Mouse (Mus musculus) MEL-GATA-1-ER (cell line): Measurements from ENCODE around the gene Dlg3.

Source experiments
- DNase-seq: peaks from one replicate; pipeline ENCODE4 v3.0.0-alpha.2; 2012; ENCODE audit warnings: low read depth; ENCODE audit errors: extremely low read depth

The Dlg3 gene

GRCm38 (mm10) chrX:100797370-100797769 lies 29.8 kb downstream of the Dlg3 start:
- DNase-seq, result no peak

DNA sequence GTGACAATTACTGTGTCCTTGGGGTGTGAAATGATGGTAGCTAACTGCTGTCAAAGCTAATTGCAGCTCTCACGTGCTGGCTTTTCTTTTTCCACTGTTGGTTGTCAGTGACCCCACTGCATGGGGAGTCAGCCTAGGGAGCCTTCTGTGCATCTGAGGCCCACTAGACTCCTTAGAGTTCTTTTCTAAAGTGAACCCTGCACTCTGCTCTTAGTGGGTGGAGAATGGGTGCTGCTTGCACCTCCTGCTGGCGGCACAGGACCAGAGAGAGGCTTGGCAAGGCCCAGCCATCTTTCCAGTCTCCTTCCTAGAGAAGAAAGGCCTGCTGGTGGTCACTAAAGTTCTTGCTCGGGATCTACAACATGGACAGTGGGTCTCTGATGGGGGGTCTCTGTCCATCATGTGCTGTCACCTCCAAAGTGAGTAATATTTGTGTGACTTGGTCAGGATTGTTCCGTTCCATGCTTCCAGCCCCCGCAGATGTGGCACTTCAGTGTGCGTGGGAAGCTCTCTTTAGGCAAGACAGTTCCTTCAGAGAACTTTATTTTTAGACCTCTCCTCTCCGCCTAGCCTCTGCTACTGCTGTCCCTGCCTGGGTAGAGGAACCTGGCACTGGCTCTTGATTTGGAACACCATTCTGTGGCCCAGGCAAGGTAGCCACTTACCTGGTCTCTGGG lies 30.5 kb downstream of the Dlg3 start:
- DNase-seq, result no peak

DNA sequence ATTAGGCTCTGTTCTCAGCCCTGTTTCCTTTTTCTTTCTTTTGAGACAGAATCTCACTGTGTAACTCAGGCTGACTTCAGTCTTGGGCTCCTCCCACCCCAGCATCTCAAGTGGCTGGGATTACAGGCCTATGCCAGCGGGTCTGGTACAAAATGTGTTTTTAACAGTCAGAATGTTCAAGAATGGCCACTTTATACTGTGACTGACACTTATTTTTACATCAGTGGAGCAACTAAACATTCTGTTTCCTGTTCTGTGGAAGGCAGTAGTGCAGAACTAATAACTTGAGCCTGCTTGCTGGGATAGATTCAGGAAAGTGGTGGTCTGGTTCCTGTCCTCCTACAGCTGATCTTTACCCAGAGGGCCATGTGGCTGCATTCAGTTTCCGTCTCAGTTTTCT lies 33.1 kb downstream of the Dlg3 start:
- no peak for DNase-seq

- no peak for DNase-seq
Measured at GRCm38 (mm10) chrX:100802034-100802433, 34.5 kb downstream of the Dlg3 start.

DNA sequence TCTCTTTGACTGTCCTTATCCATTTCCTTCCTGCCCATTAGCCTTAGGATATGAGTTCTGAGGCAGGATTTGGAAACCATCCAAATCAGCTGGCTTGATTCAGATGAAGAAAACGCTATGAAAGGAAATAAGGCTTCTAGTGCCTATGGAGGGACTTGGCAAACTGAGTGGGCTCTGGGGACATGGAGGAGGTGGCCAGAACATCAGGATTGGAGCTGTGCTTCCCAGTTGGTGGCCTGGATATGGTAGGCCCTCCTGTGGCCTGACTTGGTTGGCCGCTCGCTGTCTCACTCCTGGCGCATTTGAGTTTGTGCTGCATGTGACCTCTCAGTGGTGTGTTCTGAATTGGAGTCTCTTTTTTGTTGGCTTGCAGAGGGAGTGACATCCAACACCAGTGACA lies 43.6 kb downstream of the Dlg3 start:
- DNase-seq, result no peak

DNA sequence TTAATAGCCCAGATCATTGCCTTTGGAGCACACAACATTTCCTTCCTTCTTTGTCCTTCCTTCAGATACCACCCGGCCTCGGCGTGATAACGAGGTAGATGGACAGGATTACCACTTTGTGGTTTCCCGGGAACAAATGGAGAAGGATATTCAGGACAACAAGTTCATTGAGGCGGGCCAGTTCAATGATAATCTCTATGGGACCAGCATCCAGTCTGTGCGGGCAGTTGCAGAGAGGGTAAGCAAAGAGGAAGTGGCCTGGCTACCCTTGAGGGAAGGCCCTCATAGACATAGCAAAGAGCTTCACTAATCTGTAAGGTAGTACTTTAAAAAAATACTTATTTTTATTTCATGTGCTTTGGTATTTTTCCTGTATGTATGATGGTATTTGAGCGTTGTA lies 46.6 kb downstream of the Dlg3 start:
- peak; percentile 73 for DNase-seq

DNA sequence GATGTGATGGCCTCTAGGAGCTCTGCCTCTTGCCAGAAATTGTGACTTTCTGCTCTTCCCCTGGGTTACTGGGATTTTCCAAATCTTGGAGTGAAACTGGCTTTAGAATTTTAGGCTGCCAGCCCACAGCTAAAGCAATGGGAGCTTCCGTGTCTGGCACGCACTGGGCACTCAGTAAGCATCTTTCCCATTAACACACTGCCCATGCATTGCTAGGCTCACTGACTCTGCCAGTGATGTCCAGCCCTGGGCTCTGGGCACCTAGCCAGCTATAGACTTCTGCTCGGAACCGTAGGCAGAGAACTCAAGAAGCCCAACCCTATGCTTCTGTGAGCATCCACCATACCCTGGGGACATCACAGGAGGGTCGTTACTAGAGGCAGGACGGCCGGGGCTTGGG lies 48.2 kb downstream of the Dlg3 start:
- DNase-seq, result no peak

DNA sequence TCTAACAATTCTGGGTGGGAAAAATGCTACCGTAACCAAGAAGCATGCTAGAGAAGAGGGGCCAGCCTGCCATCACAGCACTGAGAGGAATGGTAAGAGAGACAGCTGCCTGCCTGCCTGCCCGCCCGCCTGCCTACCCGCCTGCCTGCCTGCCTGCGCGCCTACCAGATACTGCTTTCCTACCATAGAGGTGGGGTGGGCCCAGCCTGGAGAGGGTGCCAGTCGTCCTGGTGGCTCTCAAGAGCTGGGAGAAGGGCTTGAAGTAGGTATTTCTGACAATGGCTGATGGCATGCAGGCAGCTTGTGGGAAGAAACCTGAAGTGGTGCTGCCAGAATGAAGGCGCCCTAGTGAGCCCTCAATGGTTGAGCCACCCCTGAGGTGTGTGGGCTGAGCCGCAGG lies 51.2 kb downstream of the Dlg3 start:
- DNase-seq, result no peak

DNA sequence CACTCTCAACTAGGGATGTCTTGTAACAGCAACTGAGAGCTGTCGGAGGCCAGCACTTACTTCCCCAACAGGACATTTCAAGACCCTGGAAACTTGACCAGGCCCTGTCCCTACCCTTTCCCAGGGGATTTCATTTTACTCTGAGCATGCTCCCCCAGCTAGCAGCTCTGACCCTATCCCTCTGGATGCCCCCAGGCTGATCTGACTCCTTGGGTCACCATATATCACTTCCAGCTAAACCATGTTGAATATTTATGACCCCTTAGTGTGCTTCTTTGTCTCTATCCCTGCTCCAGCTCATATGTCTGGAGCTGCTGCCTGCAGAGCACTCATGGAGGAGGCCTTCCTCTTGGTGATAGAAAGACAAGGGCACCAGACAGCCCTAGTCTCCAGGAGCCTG lies 53.6 kb downstream of the Dlg3 start:
- no peak for DNase-seq

DNA sequence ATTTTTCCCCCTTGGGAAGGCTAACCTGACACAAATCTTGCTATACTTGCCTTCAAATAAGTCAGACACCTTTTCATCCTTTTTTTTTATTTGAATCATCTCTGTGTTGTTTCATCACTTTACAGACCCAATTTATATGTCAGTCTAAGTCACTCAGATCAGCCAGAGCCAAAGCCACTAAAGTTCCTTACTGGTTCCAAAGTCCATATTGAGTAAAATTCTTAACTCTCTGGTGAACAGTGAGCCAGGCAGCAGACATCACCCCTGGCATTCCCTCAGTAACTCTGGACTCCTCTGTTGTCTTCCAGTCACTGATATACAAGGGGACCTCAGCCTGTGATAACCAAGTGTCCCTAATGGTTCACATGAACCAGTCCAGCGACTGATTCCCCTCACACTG lies 58.0 kb downstream of the Dlg3 start:
- DNase-seq, result no peak

GRCm38 (mm10) chrX:100832806-100833205 lies 65.3 kb downstream of the Dlg3 start:
- DNase-seq, result no peak

DNA sequence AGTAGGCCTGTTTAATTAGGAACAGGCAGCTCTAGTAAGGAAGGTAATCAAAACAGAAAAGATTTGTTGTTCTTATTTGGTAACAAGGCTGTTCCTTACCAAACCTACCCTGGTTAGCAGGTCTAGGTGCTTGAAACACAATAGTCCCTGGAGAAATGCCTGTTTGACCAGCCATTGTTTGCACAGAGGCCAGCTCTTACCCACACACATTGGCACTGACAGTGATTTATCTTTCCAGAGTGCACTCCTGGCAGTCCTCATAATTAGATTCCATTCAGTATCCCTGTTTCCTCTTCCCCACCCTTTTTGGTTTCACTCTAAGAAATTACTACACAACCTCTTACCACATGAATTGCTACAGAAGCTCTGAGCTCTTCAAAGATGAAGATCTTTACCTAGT lies 71.7 kb downstream of the Dlg3 start:
- DNase-seq, result no peak
